Mouse (Mus musculus) erythroblast, embryonic 14.5 days (primary cell): ENCODE data around the gene Xlr3b.

Experiments used
- GATA1 ChIP-seq: IDR thresholded peaks from 2 replicates; pipeline ENCODE4 v1.6.1; 2012; ENCODE audit warnings: low read length, inconsistent platforms, mixed read lengths
- TAL1 ChIP-seq: IDR thresholded peaks from 3 replicates; pipeline ENCODE4 v1.6.1; 2012; ENCODE audit warnings: low read length, inconsistent platforms, mixed read lengths

GRCm38 (mm10) chrX:73225365-73225764 is 33.4 kb downstream of the Xlr3b start:
- no peak for TF ChIP-seq TAL1
- no peak for TF ChIP-seq GATA1
